Mouse (Mus musculus) ES-Bruce4 (cell line): ENCODE data around the gene Gm21988. TPM values are rescaled to one million over a fixed set of nuclear protein-coding genes. Genes with fewer than 3 reads are reported as not detected.

Experiments
- H3K27ac ChIP-seq: 2 replicates; pipeline ENCODE4 v1.5.1; 2012; ENCODE audit warnings: low read length, inconsistent platforms; ENCODE audit not compliant: insufficient read depth
- H3K27me3 ChIP-seq: 2 replicates; pipeline ENCODE4 v1.6.1; 2012; ENCODE audit warnings: mild to moderate bottlenecking, low read length, inconsistent platforms; ENCODE audit not compliant: control insufficient read depth, poor library complexity, insufficient read depth, severe bottlenecking
- H3K36me3 ChIP-seq: 2 replicates; pipeline ENCODE4 v1.6.1; 2012; ENCODE audit warnings: inconsistent platforms, mild to moderate bottlenecking, low read length, moderate library complexity; ENCODE audit not compliant: control insufficient read depth, poor library complexity, insufficient read depth, severe bottlenecking
- H3K4me1 ChIP-seq: one replicate; pipeline ENCODE4 v1.8.1; 2011; ENCODE audit warnings: low read length; ENCODE audit not compliant: control insufficient read depth, insufficient read depth
- H3K4me3 ChIP-seq: 2 replicates; pipeline ENCODE4 v1.5.1; 2011; ENCODE audit warnings: low read depth, mild to moderate bottlenecking, low read length
- H3K9ac ChIP-seq: 2 replicates; pipeline ENCODE4 v1.6.1; 2012; ENCODE audit warnings: low read depth, mild to moderate bottlenecking, inconsistent platforms; ENCODE audit not compliant: poor library complexity, severe bottlenecking
- H3K9me3 ChIP-seq: replicated peaks from 2 replicates; pipeline ENCODE4 v1.6.1; 2012; ENCODE audit warnings: mild to moderate bottlenecking, low read length, inconsistent platforms; ENCODE audit not compliant: control insufficient read depth, poor library complexity, insufficient read depth, severe bottlenecking
- CTCF ChIP-seq: IDR thresholded peaks from one replicate; pipeline ENCODE4 v1.8.1; 2011; ENCODE audit warnings: low read depth, low read length
- EP300 ChIP-seq: IDR thresholded peaks from 2 replicates; pipeline ENCODE4 v1.6.1; 2011; ENCODE audit warnings: low read depth, low read length; ENCODE audit not compliant: insufficient read depth
- POLR2A ChIP-seq: IDR thresholded peaks from one replicate; pipeline ENCODE4 v1.8.1; 2011; ENCODE audit warnings: low read length; ENCODE audit not compliant: insufficient read depth
- polyA plus RNA-seq: library from polyadenylated mRNA; stranded (reverse); fragments of >200 nt; gene quantifications from 2 replicates; pipeline ENCODE4 v1.2.4, GENCODE M21; 2011; ENCODE audit warnings: low read depth; ENCODE audit not compliant: missing spikeins, insufficient read depth, insufficient read length

Gm21988 gene
- polyA plus RNA-seq, 1 experiment: 0.55 TPM

DNA sequence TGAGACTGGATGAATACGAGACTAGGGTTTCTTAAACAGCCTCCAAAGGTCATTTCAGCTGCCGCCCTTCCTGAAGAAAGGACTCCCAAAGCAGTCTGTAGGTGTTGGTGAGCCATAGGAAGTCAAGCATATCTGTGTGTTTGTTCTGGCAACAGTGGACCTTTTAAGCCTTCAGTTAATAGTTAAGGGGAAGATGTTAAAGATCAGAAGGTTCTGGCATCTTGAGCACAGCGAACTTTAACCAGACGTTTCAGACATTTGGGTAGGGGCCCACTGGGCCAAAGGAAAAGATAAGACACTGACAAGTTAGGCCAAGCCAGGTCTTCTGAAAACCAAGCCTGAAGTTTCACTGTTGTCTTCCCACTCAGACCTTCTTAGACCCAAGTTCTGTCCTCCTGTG is 21.6 kb downstream of the Gm21988 start:
- H3K4me3 ChIP-seq: no peak overlapping the region
- H3K9ac ChIP-seq: no peak overlapping the region
- TF ChIP-seq CTCF (no peak), EP300 (no peak), POLR2A (no peak)
- H3K36me3 ChIP-seq: no peaks in the 10 kb centered on the region
- H3K27me3 ChIP-seq: no peaks in the 10 kb centered on the region
- H3K9me3 ChIP-seq: no peaks in the 10 kb centered on the region
- no peak overlapping the region for H3K27ac ChIP-seq
- peaks cover 2% of the 10 kb centered on the region for H3K4me1 ChIP-seq

DNA sequence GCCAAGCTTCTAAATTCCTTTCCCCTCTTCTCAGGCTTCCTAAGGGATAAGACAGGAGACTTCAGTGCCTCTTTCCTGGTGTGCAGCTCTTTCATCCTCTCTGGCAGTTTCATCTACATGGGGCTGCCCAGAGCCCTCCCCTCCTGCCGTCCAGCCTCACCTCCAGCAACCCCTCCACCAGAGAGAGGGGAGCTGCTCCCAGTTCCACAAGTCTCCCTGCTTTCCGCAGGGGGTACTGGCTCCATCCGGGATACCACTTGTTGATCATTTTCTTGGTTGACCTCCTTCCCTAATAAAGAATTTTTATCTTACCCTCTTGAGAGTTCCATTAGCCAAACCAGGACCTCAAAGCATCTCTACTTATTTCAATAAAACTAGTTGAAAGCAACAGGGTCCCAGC is 23.5 kb downstream of the Gm21988 start:
- Histone ChIP-seq H3K9me3 (no peaks in the 10 kb centered on the region), H3K36me3 (no peaks in the 10 kb centered on the region), H3K27me3 (no peaks in the 10 kb centered on the region), H3K4me1 (no peaks in the 10 kb centered on the region), H3K4me3 (no peak overlapping the region), H3K27ac (no peak overlapping the region), H3K9ac (no peak overlapping the region)
- TF ChIP-seq POLR2A (no peak), EP300 (no peak), CTCF (no peak)

DNA sequence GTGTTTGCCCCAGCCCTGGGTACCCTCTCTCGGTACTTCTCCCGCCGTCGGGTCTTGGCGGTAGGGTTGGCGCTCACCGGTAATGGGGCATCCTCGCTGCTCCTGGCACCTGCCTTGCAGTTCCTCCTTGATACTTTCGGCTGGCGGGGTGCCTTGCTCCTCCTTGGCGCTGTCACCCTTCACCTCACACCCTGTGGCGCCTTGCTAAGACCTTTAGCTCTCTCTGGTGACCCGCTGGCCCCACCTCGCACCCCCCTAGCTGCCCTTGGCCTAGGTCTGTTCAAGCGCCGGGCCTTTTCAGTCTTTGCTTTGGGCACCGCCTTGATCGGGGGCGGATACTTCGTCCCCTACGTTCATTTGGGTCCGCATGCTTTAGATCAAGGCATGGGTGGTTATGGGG is 24.3 kb downstream of the Gm21988 start:
- no peaks in the 10 kb centered on the region for H3K4me1 ChIP-seq
- H3K4me3 ChIP-seq: peak overlapping the region; percentile 43
- no peaks in the 10 kb centered on the region for H3K27me3 ChIP-seq
- TF ChIP-seq EP300: no peak
- TF ChIP-seq POLR2A: no peak
- no peak for TF ChIP-seq CTCF
- no peak overlapping the region for H3K27ac ChIP-seq
- no peaks in the 10 kb centered on the region for H3K36me3 ChIP-seq
- peak overlapping the region; percentile 41 for H3K9ac ChIP-seq
- H3K9me3 ChIP-seq: no peaks in the 10 kb centered on the region

DNA sequence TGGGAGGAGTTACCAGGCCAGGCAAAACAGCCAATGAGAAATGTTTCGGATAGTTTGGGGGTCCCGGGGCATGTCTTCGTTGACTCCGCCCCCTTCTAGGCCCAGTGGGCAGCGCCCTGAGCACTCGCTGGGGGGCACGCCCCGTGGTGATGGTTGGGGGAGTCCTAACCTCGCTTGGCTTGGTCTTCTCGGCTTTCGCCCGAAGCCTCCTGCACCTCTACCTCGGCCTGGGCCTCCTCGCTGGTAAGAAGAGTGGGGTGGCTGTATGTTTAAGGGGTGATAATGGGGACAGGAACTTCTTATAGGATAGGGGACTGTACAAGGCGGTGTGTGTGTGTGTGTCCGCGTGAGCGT is 24.8 kb downstream of the Gm21988 start:
- Histone ChIP-seq H3K36me3 (no peaks in the 10 kb centered on the region), H3K9me3 (no peaks in the 10 kb centered on the region), H3K4me1 (no peaks in the 10 kb centered on the region), H3K27me3 (no peaks in the 10 kb centered on the region), H3K9ac (peak overlapping the region; percentile 41), H3K27ac (no peak overlapping the region), H3K4me3 (peak overlapping the region; percentile 43)
- TF ChIP-seq CTCF: no peak
- TF ChIP-seq EP300: no peak
- TF ChIP-seq POLR2A: no peak

- H3K4me3 ChIP-seq: peak overlapping the region; percentile 43
- no peaks in the 10 kb centered on the region for H3K36me3 ChIP-seq
- no peak overlapping the region for H3K27ac ChIP-seq
- H3K9me3 ChIP-seq: no peaks in the 10 kb centered on the region
- no peaks in the 10 kb centered on the region for H3K27me3 ChIP-seq
- H3K4me1 ChIP-seq: no peaks in the 10 kb centered on the region
- peak overlapping the region; percentile 41 for H3K9ac ChIP-seq
- TF ChIP-seq EP300 (no peak), CTCF (no peak), POLR2A (no peak)
These were observed 25.3 kb downstream of the Gm21988 start for GRCm38 (mm10) chr11:70214191-70214855.

DNA sequence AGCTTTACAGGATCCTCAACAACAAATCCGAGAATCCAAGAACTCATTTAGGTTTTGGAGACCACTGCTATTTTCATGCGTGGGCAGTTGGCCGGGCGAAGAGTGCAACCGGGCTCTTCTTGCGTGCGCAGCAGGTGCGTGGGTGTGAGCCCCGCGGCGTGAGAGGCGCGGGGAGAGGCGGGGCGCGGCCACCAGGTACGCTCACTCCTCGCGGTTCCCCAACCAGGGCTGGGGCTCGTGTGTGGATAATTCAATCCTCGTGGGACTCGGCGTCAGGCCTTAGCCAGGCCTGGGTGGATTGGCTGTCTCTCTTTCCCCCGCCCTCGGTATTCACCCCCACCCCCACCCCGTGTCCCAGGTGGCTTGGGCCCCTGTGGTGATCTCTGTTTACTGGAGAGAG is 25.9 kb downstream of the Gm21988 start:
- TF ChIP-seq EP300 (no peak), POLR2A (no peak), CTCF (no peak)
- peak overlapping the region; percentile 43 for H3K4me3 ChIP-seq
- no peak overlapping the region for H3K27ac ChIP-seq
- no peaks in the 10 kb centered on the region for H3K4me1 ChIP-seq
- H3K9me3 ChIP-seq: no peaks in the 10 kb centered on the region
- peak overlapping the region; percentile 41 for H3K9ac ChIP-seq
- no peaks in the 10 kb centered on the region for H3K36me3 ChIP-seq
- H3K27me3 ChIP-seq: no peaks in the 10 kb centered on the region

- no peaks in the 10 kb centered on the region for H3K27me3 ChIP-seq
- no peaks in the 10 kb centered on the region for H3K36me3 ChIP-seq
- no peaks in the 10 kb centered on the region for H3K9me3 ChIP-seq
- no peaks in the 10 kb centered on the region for H3K4me1 ChIP-seq
- no peak for TF ChIP-seq CTCF
- no peak overlapping the region for H3K9ac ChIP-seq
- H3K4me3 ChIP-seq: no peak overlapping the region
- H3K27ac ChIP-seq: no peak overlapping the region
These were observed 26.7 kb downstream of the Gm21988 start for GRCm38 (mm10) chr11:70212896-70213295.
